In genomic region chr13:34002058-34003006, GRCm38 (mm10) we compare ENCODE assay signal across 8 mouse cellular contexts. TPM values are rescaled to one million over a fixed set of nuclear protein-coding genes. Genes with fewer than 3 reads are reported as not detected.
A peak's percentile ranks its signal among the peaks of the same experiment; 100 is the strongest.
DNase-seq lines count a peak whose midpoint lies in the region; ATAC-seq and TF ChIP-seq lines count a peak whose summit lies in the region.

Gene Ripk1 (plus strand): TSS chr13:34002363.
Gene Serpinb6a (minus strand): TSS chr13:34002794.

- H3K4me3 ChIP-seq in hindbrain, embryonic 13.5 days, result peak within 1 kb of the TSS; percentile 93

- H3K9me3 ChIP-seq in hindbrain, embryonic 13.5 days, result no peaks in the 10 kb centered on the region

- peaks cover 4% of the 10 kb centered on the region; the same call in 1 of the 2 replicates for H3K36me3 ChIP-seq in hindbrain, embryonic 13.5 days

- H3K27ac ChIP-seq in hindbrain, embryonic 13.5 days, result peak within 1 kb of the TSS; percentile 93

- in situ Hi-C loops in Patski (cut with MboI; ENCODE audit: low pct_unique_long_range_greater_than_20kb), result loop anchor here (5.0 kb wide), 1 partner anchor 1150 kb away; the partner anchor contains the start of gene Serpinb1a

- peak; percentile 58 for TF ChIP-seq CTCF in Patski (IDR thresholded peaks at IDR 0.05)

- H3K4me2 ChIP-seq in hindbrain, embryonic 13.5 days, result peak within 1 kb of the TSS; percentile 77

- CTCF ChIA-PET in Patski (lab: Charles Lee), result interaction anchor here (0.7 to 3.7 kb wide), 4 partner anchors 12 to 45 kb away, joined by 3 to 17 read pairs (median 4); no protein-coding TSS in a partner anchor

- H3K4me1 ChIP-seq in hindbrain, embryonic 13.5 days (replicated peaks), result peaks cover 17% of the 10 kb centered on the region

- peak; percentile 96 for ATAC-seq in Patski
- ATAC-seq in hindbrain, embryonic 13.5 days (ENCODE audit: low FRiP score), result peak; percentile 97

- peak; percentile 35 for DNase-seq in Patski (ENCODE audit: low read depth, low spot score)
- DNase-seq in cerebellum, postnatal 14 days, result peak; percentile 92 to 93
- DNase-seq in frontal cortex, postnatal 14 days (ENCODE audit: low spot score in 2 of 2), result peak; percentile 79 to 83
- DNase-seq in layer of hippocampus, postnatal 25 days (ENCODE audit: extremely low spot score in 1 of 2, low spot score in 1 of 2), result peak; percentile 79 to 87
- peak; percentile 92 for DNase-seq in lung, postnatal 25 days (ENCODE audit: low spot score)
- DNase-seq in retina, embryonic 14.5 days (ENCODE audit: low spot score), result peak; percentile 91
- DNase-seq in thymus, postnatal 4 days, result peak; percentile 97

- no peaks in the 10 kb centered on the region for H3K27me3 ChIP-seq in Patski
- H3K27me3 ChIP-seq in hindbrain, embryonic 13.5 days, result no peaks in the 10 kb centered on the region

- under 1% methylated on average over 63 of the region's 92 CpGs for WGBS in hindbrain, embryonic 13.5 days

- peak within 1 kb of the TSS; percentile 94 for H3K9ac ChIP-seq in hindbrain, embryonic 13.5 days

- POLR2A ChIA-PET in Patski (lab: Charles Lee), result interaction anchor here (1.1 to 1.2 kb wide), 2 partner anchors 36 to 46 kb away, joined by 3 read pairs; no protein-coding TSS in a partner anchor

RNA-seq across cellular contexts. Expression of gene Ripk1, which starts in this region (rescaled TPM):
- polyA plus RNA-seq in Patski (2021), result 29.7 TPM
- 6.1 and 6.6 TPM in 2 replicates for polyA plus RNA-seq in hindbrain, embryonic 13.5 days (2015; fragmentation: Nextera tagmentation; extraction: Ambion mirVana)
- total RNA-seq in layer of hippocampus, postnatal 25 days (2021), result 1 to 10 TPM; 5.7 to 9.7 TPM

RNA-seq across cellular contexts. Expression of gene Serpinb6a, which starts in this region (rescaled TPM):
- polyA plus RNA-seq in Patski (2021), result 187 TPM
- polyA plus RNA-seq in hindbrain, embryonic 13.5 days (2015; fragmentation: Nextera tagmentation; extraction: Ambion mirVana), result 37.4 and 38.7 TPM in 2 replicates
- total RNA-seq in layer of hippocampus, postnatal 25 days (2021), result 10 to 100 TPM; 38.0 to 43.8 TPM

Comparison
In these comparisons a context has a peak if more than half of its experiments do, and no peak if none do; other contexts are left out.
1. Peak in every context shown above with its lines: DNase-seq, ATAC-seq, H3K4me3 ChIP-seq and H3K27ac ChIP-seq.
2. DNase-seq: peak in every context shown above with its lines; median percentile 97 in thymus, postnatal 4 days; 92 in cerebellum, postnatal 14 days; 92 in lung, postnatal 25 days; 91 in retina, embryonic 14.5 days; 83 in layer of hippocampus, postnatal 25 days; 81 in frontal cortex, postnatal 14 days; 35 in Patski.